In genomic region chr15:25712877-25713276, GRCm38 (mm10) we compare ENCODE assay signal across 19 mouse cellular contexts.
"Had no signal": no experiment of that assay in that cellular context is flagged by ENCODE, and none has a peak within 500 bp of the region (broad histone marks: within the 10 kb centered on the region; RNA-seq: fewer than 3 reads in every experiment).

No protein-coding gene starts in this region.

- H3K4me2 ChIP-seq: intestine, embryonic 15.5 days; liver, embryonic 11.5 days; lung, embryonic 15.5 days had no signal

- H3K9me3 ChIP-seq: intestine, embryonic 15.5 days; limb, embryonic 13.5 days; lung, embryonic 15.5 days; megakaryocyte, embryonic 14.5 days; midbrain, embryonic 10.5 days; midbrain, embryonic 15.5 days; neural tube, embryonic 13.5 days had no signal

- H3K27me3 ChIP-seq: intestine, embryonic 15.5 days; limb, embryonic 13.5 days; lung, embryonic 15.5 days; megakaryocyte, embryonic 14.5 days; midbrain, embryonic 15.5 days had no signal

- H3K9ac ChIP-seq: intestine, embryonic 15.5 days; limb, embryonic 13.5 days; liver, embryonic 14.5 days; lung, embryonic 15.5 days had no signal

- H3K4me3 ChIP-seq: intestine, embryonic 15.5 days; limb, embryonic 13.5 days; lung, embryonic 15.5 days; megakaryocyte, embryonic 14.5 days had no signal

- DNase-seq: kidney, postnatal 4 days; layer of hippocampus, adult 9-11 months; layer of hippocampus, postnatal 36 days; lung, adult 18-20 months; lung, postnatal 10 days; lung, postnatal 36 days; spleen, adult 18-20 months; thymus, adult 18-20 months; thymus, postnatal 36 days had no signal

- H3K27ac ChIP-seq: intestine, embryonic 15.5 days; kidney, postnatal 0 days; limb, embryonic 13.5 days; liver, embryonic 14.5 days; lung, embryonic 15.5 days; midbrain, embryonic 10.5 days; neural tube, embryonic 13.5 days had no signal

- H3K36me3 ChIP-seq: intestine, embryonic 15.5 days; lung, embryonic 15.5 days; midbrain, embryonic 15.5 days; neural tube, embryonic 13.5 days had no signal

- ATAC-seq: intestine, embryonic 15.5 days had no signal
